Mouse (Mus musculus) intestine, embryonic 15.5 days (tissue): ENCODE results near the gene Myct1. TPM values are rescaled to one million over a fixed set of nuclear protein-coding genes. Genes with fewer than 3 reads are reported as not detected.

Experiments used
- ATAC-seq: fragments of 200-750 bp; cut with Nextera tagmentation; 2 replicates; pipeline ENCODE4 v1.8.0; 2017; ENCODE audit warnings: moderate TSS enrichment, moderate library complexity
- H3K27ac ChIP-seq: fragments of 300-500 bp; sonication (generic); 2 replicates; pipeline ENCODE4 v1.5.1; 2015; ENCODE audit warnings: mild to moderate bottlenecking, inconsistent platforms
- H3K27me3 ChIP-seq: fragments of 300-500 bp; sonication (generic); replicated peaks from 2 replicates; pipeline ENCODE4 v1.6.1; 2015; ENCODE audit warnings: inconsistent platforms
- H3K36me3 ChIP-seq: fragments of 300-500 bp; sonication (generic); 2 replicates; pipeline ENCODE4 v1.6.1; 2015; ENCODE audit warnings: inconsistent platforms
- H3K4me1 ChIP-seq: fragments of 300-500 bp; sonication (generic); replicated peaks from 2 replicates; pipeline ENCODE4 v1.6.1; 2015; ENCODE audit warnings: inconsistent platforms
- H3K4me2 ChIP-seq: fragments of 300-500 bp; sonication (generic); replicated peaks from 2 replicates; pipeline ENCODE4 v1.6.1; 2015; ENCODE audit warnings: mild to moderate bottlenecking, inconsistent platforms
- H3K4me3 ChIP-seq: fragments of 300-500 bp; sonication (generic); replicated peaks from 2 replicates; pipeline ENCODE4 v1.5.1; 2015; ENCODE audit warnings: inconsistent platforms
- H3K9ac ChIP-seq: fragments of 300-500 bp; sonication (generic); 2 replicates; pipeline ENCODE4 v1.6.1; 2015; ENCODE audit warnings: inconsistent platforms
- H3K9me3 ChIP-seq: fragments of 300-500 bp; sonication (generic); 2 replicates; pipeline ENCODE4 v1.6.1; 2016; ENCODE audit warnings: inconsistent platforms
- WGBS: fragments of 180-500 bp; shearing (Covaris S2); methylation state at CpG from one replicate; pipeline ENCODE4 v1.1.7; 2015; 5-methylcytosine and 5-hydroxymethylcytosine counted together
- polyA plus RNA-seq: library from polyadenylated mRNA; unstranded; fragments of >200 nt; fragmentation: Nextera tagmentation; extraction: Ambion mirVana; gene quantifications from 2 replicates; pipeline ENCODE4 v1.2.1, GENCODE M21; 2015

Myct1 gene
- polyA plus RNA-seq, 1 experiment from 2014 or later, result 5.0 TPM

- H3K36me3 ChIP-seq, result no peaks in the 10 kb centered on the region
- H3K4me3 ChIP-seq, result no peak overlapping the region
- H3K4me2 ChIP-seq, result no peak overlapping the region
- H3K27ac ChIP-seq, result no peak overlapping the region
- no peak for ATAC-seq
- no peak overlapping the region for H3K9ac ChIP-seq
- H3K27me3 ChIP-seq, result no peaks in the 10 kb centered on the region
- no peaks in the 10 kb centered on the region for H3K4me1 ChIP-seq
- H3K9me3 ChIP-seq, result no peaks in the 10 kb centered on the region
- 67% methylated on average over 4 of the region's 4 CpGs for WGBS
Measured at GRCm38 (mm10) chr10:5633672-5634200, 40.2 kb downstream of the Myct1 start.

DNA sequence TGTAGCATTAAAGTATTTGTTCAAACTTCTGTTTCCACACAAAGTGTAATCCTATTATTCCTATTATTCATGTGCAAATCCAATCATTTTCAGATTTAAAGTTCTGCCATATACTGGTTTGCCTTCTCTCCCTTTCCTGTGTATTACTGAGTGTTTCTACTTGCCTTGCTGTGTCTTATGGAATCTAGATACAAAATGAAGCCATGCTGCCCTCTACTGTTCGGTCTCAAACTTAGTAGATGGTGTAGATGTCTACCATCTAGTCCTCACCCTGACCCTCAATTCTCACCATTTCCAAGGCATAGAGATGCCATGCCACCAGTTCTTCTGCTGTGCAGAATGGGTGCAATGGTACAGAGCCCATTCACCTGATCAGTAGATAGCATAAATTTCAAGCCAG is 40.8 kb downstream of the Myct1 start:
- H3K36me3 ChIP-seq, result no peaks in the 10 kb centered on the region
- H3K4me2 ChIP-seq, result no peak overlapping the region
- no peaks in the 10 kb centered on the region for H3K4me1 ChIP-seq
- no peak for ATAC-seq
- H3K27me3 ChIP-seq, result no peaks in the 10 kb centered on the region
- H3K4me3 ChIP-seq, result no peak overlapping the region
- 28% methylated on average over 1 of the region's 1 CpGs for WGBS
- H3K9me3 ChIP-seq, result no peaks in the 10 kb centered on the region
- no peak overlapping the region for H3K27ac ChIP-seq
- no peak overlapping the region for H3K9ac ChIP-seq

DNA sequence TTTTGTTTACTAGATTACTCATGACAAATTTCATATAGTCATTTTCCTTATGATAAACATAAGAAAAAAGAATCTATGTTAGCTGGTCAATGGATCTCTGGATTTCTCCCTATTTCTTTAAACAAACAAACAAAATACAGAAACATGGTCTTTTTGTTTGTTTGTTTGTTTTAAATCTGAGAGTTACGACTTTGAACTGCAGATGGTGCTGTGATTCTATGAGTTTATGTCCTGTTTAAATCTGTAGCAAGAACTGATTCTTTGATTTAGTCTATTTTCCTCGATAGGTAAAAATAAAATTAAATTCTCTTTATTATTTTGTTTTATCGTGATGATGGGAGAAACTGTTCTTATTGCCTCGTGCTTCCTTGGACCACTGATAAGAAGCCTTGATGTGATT is 43.7 kb downstream of the Myct1 start:
- no peak for ATAC-seq
- Histone ChIP-seq H3K4me2 (no peak overlapping the region), H3K9me3 (no peaks in the 10 kb centered on the region), H3K27me3 (no peaks in the 10 kb centered on the region), H3K9ac (no peak overlapping the region), H3K36me3 (no peaks in the 10 kb centered on the region), H3K4me1 (no peaks in the 10 kb centered on the region), H3K4me3 (no peak overlapping the region), H3K27ac (no peak overlapping the region)
- 79% methylated on average over 4 of the region's 4 CpGs for WGBS

DNA sequence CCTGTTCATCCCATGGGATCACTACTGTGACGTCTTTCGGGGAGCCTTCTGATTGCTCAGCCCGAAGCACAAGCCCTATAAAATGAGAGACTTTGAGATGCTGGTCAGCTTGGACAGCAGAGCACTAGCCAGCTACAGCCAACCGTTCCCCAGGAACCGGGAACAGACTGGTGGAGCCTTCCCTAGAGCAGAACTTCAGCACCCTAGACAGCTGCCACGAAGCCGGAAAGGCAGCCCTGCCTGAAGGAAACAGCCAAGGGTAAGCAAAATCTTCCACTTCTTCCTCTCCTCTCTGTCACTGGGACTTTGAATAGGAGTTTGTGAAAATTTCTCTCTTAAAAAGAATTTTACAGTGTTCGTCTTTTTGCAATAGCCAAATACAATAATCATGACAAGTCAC is 45.5 kb downstream of the Myct1 start, which contains the start of gene Vip:
Gene Vip, plus strand, starts transcription at position 107 of the 400 bp plus-strand sequence.
- Histone ChIP-seq H3K9me3 (no peaks in the 10 kb centered on the region), H3K36me3 (no peaks in the 10 kb centered on the region), H3K9ac (no peak within 1 kb of the TSS), H3K4me3 (no peak within 1 kb of the TSS), H3K4me1 (no peaks in the 10 kb centered on the region), H3K27me3 (no peaks in the 10 kb centered on the region), H3K4me2 (no peak within 1 kb of the TSS), H3K27ac (no peak within 1 kb of the TSS)
- WGBS, result 24% methylated on average over 8 of the region's 8 CpGs
- ATAC-seq, result no peak

Other genes with a start within 250 kb of the Myct1 start
- 5.7 and 5.9 TPM in 2 replicates for gene Syne1, start 42.3 kb upstream of the Myct1 start, polyA plus RNA-seq
- 18.6 and 20.8 TPM in 2 replicates for gene Vip, start 45.4 kb downstream of the Myct1 start, polyA plus RNA-seq
- gene Fbxo5, start 211.8 kb downstream of the Myct1 start, polyA plus RNA-seq, result 53.9 and 58.7 TPM in 2 replicates
- gene Mtrf1l, start 230.1 kb downstream of the Myct1 start, polyA plus RNA-seq, result 14.7 and 18.1 TPM in 2 replicates